Mouse (Mus musculus) ovary, adult 2 months (tissue): ENCODE measurements around the gene Fbxo42. TPM values are rescaled to one million over a fixed set of nuclear protein-coding genes. Genes with fewer than 3 reads are reported as not detected.

Experiments used
- polyA plus RNA-seq: library from polyadenylated mRNA; depleted of rRNA; stranded (reverse); fragments of >200 nt; gene quantifications from 2 replicates; pipeline ENCODE4 v1.2.3, GENCODE M21; 2012; rRNA removed

The Fbxo42 gene
- 16.9 and 18.5 TPM in 2 replicates for polyA plus RNA-seq

GRCm38 (mm10) chr4:141147112-141148008 is at the start of gene Fbxo42:
Gene Fbxo42, plus strand, starts transcription at chr4:141147913.

GRCm38 (mm10) chr4:141139116-141139970 is 8.4 kb upstream of the Fbxo42 start, which contains the start of gene Szrd1:
Gene Szrd1, minus strand, starts transcription at chr4:141139775.

GRCm38 (mm10) chr4:141213770-141214336 is 66.1 kb downstream of the Fbxo42 start, which contains the start of gene Rsg1:
Gene Rsg1, plus strand, starts transcription at chr4:141213956.

GRCm38 (mm10) chr4:141239388-141240125 is 91.8 kb downstream of the Fbxo42 start, which contains the start of gene Arhgef19:
Gene Arhgef19, plus strand, starts transcription at chr4:141239499.

Other genes with a start within 250 kb of the Fbxo42 start
- gene Padi2, start 241.6 kb upstream of the Fbxo42 start, polyA plus RNA-seq = 8.2 and 25.6 TPM in 2 replicates
- gene Sdhb, start 186.7 kb upstream of the Fbxo42 start, polyA plus RNA-seq = 191 and 217 TPM in 2 replicates
- gene Atp13a2, start 161.0 kb upstream of the Fbxo42 start, polyA plus RNA-seq = 280 and 314 TPM in 2 replicates
- 393 and 502 TPM in 2 replicates for gene Mfap2, start 137.5 kb upstream of the Fbxo42 start, polyA plus RNA-seq
- 51.6 and 59.3 TPM in 2 replicates for gene Crocc, start 87.4 kb upstream of the Fbxo42 start, polyA plus RNA-seq
- gene Necap2, start 69.6 kb upstream of the Fbxo42 start, polyA plus RNA-seq = 63.9 and 73.7 TPM in 2 replicates
- gene Spata21, start 59.6 kb upstream of the Fbxo42 start, polyA plus RNA-seq = 0.42 and 0.85 TPM in 2 replicates
- 53.7 and 55.4 TPM in 2 replicates for gene Szrd1, start 8.1 kb upstream of the Fbxo42 start, polyA plus RNA-seq
- 3.8 and 4.5 TPM in 2 replicates for gene Rsg1, start 66.0 kb downstream of the Fbxo42 start, polyA plus RNA-seq
- 25.2 and 27.8 TPM in 2 replicates for gene Arhgef19, start 91.6 kb downstream of the Fbxo42 start, polyA plus RNA-seq
- gene Epha2, start 153.3 kb downstream of the Fbxo42 start, polyA plus RNA-seq = 11.6 and 14.6 TPM in 2 replicates
- 4.6 and 6.3 TPM in 2 replicates for gene Fam131c, start 220.3 kb downstream of the Fbxo42 start, polyA plus RNA-seq